Mouse (Mus musculus): ENCODE results near the gene Rnpepl1. TPM values are rescaled to one million over a fixed set of nuclear protein-coding genes. Genes with fewer than 3 reads are reported as not detected.

Rnpepl1 gene
- 24.6 and 35.6 TPM in 2 replicates for polyA plus RNA-seq (2012; rRNA removed)

GRCm38 (mm10) chr1:92910239-92910885 lies at the start of gene Rnpepl1:
TSS of gene Rnpepl1 (plus strand) at chr1:92910783.

GRCm38 (mm10) chr1:92902786-92903185 lies 7.8 kb upstream of the Rnpepl1 start, which contains the start of gene Ankmy1:
TSS of gene Ankmy1 (minus strand) at chr1:92902906.

GRCm38 (mm10) chr1:92906779-92907631 lies 3.6 kb upstream of the Rnpepl1 start, which contains the start of gene Dusp28:
TSS of gene Dusp28 (plus strand) at chr1:92906981.

GRCm38 (mm10) chr1:92934182-92934827 lies 23.7 kb downstream of the Rnpepl1 start, which contains the start of gene Capn10:
TSS of gene Capn10 (plus strand) at chr1:92934376.

GRCm38 (mm10) chr1:92950607-92951006 lies 40.0 kb downstream of the Rnpepl1 start, which contains the start of gene Gpr35:
TSS of gene Gpr35 (plus strand) at chr1:92950865.

Other genes with a start within 250 kb of the Rnpepl1 start
- gene Gpc1, start 79.1 kb upstream of the Rnpepl1 start, polyA plus RNA-seq (2012; rRNA removed): 72.2 and 79.8 TPM in 2 replicates
- gene Ankmy1, start 7.9 kb upstream of the Rnpepl1 start, polyA plus RNA-seq (2012; rRNA removed): 0.24 and 0.29 TPM in 2 replicates
- 14.3 and 16.2 TPM in 2 replicates for gene Dusp28, start 3.8 kb upstream of the Rnpepl1 start, polyA plus RNA-seq (2012; rRNA removed)
- gene Capn10, start 23.6 kb downstream of the Rnpepl1 start, polyA plus RNA-seq (2012; rRNA removed): 36.8 and 39.0 TPM in 2 replicates
- 0.18 and 0.25 TPM in 2 replicates for gene Gpr35, start 40.1 kb downstream of the Rnpepl1 start, polyA plus RNA-seq (2012; rRNA removed)
- gene Aqp12, start 95.6 kb downstream of the Rnpepl1 start, polyA plus RNA-seq (2012; rRNA removed): not detected in 2 replicates
- 30.0 and 36.2 TPM in 2 replicates for gene Kif1a, start 191.2 kb downstream of the Rnpepl1 start, polyA plus RNA-seq (2012; rRNA removed)
- 0.04 and 0.18 TPM in 2 replicates for gene Agxt, start 224.5 kb downstream of the Rnpepl1 start, polyA plus RNA-seq (2012; rRNA removed)